Mouse (Mus musculus) embryonic fibroblast, embryonic 13.5 days (primary cell): ENCODE measurements around the gene Fbxo3. TPM values are rescaled to one million over a fixed set of nuclear protein-coding genes. Genes with fewer than 3 reads are reported as not detected.
A peak's percentile ranks its signal among the peaks of the same experiment; 100 is the strongest.
"Not testable (repeated sequence)": the region's sequence is repeated elsewhere in the genome, so short reads cannot be mapped to it uniquely, and the experiment has no call there.

Source experiments
- H3K27ac ChIP-seq: 2 replicates; pipeline ENCODE4 v1.5.1; 2012; ENCODE audit warnings: low read length, control low read depth, inconsistent platforms; ENCODE audit not compliant: insufficient read depth
- H3K4me1 ChIP-seq: 2 replicates; pipeline ENCODE4 v1.6.1; 2011; ENCODE audit warnings: low read length; ENCODE audit not compliant: control insufficient read depth, insufficient read depth
- H3K4me3 ChIP-seq: 2 replicates; pipeline ENCODE4 v1.5.1; 2011; ENCODE audit warnings: mild to moderate bottlenecking, control low read depth, low read length; ENCODE audit not compliant: insufficient read depth
- CTCF ChIP-seq: IDR thresholded peaks from 2 replicates; pipeline ENCODE4 v1.5.1; 2011; ENCODE audit warnings: mild to moderate bottlenecking, control low read depth, low read length, moderate library complexity, borderline replicate concordance; ENCODE audit not compliant: insufficient read depth
- POLR2A ChIP-seq: IDR thresholded peaks from 2 replicates; pipeline ENCODE4 v1.6.1; 2011; ENCODE audit warnings: low read depth, mild to moderate bottlenecking, control low read depth, low read length, moderate library complexity
- polyA plus RNA-seq: library from polyadenylated mRNA; stranded (reverse); fragments of >200 nt; gene quantifications from 2 replicates; pipeline ENCODE4 v1.2.4, GENCODE M21; 2011; ENCODE audit warnings: low read depth; ENCODE audit not compliant: missing spikeins, insufficient read length

Fbxo3 gene
- polyA plus RNA-seq, 1 experiment: 43.5 TPM

DNA sequence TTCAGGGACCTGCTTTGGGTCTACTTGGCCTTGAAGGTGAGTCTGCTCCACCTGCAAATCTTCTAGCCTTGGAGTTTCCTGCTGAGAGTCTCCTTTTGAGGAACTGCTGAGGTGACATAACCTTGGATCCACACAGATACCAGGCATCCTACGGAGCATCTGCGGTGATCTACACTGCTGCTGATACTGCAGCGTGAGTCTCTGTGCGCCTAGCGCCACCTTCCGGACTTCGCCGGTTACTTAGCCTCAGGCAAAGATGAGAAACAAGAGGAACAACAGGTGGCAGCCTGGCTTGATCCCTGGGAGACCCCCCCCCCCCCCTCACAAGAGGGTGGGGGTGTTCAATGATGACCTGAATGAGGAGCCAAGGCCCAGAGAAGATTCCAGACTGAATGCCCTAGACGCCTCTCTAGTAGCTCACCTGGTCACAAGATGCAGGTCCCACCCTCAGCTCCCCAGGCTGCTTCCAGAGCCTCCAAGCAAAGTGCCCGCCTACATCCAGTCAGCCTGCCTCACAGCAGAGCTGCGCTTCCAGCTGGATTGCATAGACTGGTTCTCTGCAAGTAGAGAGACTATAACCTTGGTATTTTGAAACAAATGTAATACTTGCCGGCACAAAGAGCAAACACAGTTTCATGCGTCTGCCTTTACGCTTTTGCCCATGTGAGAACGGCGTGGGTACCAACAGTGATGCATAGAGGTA lies 24.7 kb upstream of the Fbxo3 start:
- Histone ChIP-seq H3K27ac (no peak overlapping the region), H3K4me3 (no peak overlapping the region), H3K4me1 (no peaks in the 10 kb centered on the region)
- no peak for TF ChIP-seq POLR2A
- TF ChIP-seq CTCF: peak; percentile 55; the same call in 1 of the 2 replicates

DNA sequence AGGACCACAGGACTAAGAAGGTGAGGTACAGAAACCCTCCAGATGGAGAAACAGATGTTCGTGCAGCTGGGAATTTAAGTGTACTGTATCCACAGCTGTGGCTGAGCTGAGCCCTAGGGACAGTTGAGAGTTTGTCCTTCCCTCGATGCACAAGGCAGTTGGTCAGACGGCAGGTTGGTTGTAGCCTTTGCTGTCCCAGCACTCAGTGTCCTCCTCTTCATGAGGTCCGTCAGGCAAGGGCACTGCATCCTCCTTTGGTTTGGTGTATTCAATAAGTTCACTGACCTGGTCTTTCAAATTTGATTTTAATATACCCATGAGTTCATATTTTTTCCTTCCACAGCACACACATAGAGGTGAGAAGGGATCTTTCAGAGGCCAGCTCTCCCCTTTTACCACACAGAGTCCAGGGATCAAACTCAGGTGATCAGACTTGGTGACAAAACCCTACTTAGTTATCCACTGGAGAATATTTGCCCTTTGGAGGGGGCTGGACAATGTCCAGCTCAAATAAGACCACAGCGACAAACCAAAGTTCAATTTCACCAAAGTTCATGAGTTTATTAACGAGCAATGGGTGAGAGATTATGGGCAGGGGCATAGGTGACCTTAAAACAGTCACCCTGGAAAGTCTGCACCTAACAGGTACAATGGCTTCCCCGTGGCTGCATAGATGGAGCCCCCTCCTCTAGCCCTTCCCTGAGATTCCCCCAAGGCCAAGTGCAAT lies 19.6 kb upstream of the Fbxo3 start:
- Histone ChIP-seq H3K27ac (no peak overlapping the region), H3K4me1 (no peaks in the 10 kb centered on the region), H3K4me3 (no peak overlapping the region)
- TF ChIP-seq CTCF (no peak), POLR2A (no peak)

DNA sequence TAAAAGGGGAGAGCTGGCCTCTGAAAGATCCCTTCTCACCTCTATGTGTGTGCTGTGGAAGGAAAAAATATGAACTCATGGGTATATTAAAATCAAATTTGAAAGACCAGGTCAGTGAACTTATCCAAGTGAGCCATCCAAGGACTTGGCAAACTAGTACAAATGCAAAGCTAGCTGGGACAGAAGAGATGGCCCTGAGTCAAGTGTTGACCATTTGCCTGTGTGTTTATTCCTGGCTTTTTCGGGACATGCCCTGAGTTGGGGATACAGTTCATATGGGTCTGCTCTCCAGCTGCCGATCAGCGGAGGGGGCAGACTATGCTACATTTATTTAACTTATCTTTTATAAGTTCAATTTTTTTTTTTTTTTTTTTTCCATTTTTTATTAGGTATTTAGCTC lies 18.7 kb upstream of the Fbxo3 start:
- not testable (repeated sequence) for H3K4me3 ChIP-seq, H3K4me1 ChIP-seq, H3K27ac ChIP-seq

DNA sequence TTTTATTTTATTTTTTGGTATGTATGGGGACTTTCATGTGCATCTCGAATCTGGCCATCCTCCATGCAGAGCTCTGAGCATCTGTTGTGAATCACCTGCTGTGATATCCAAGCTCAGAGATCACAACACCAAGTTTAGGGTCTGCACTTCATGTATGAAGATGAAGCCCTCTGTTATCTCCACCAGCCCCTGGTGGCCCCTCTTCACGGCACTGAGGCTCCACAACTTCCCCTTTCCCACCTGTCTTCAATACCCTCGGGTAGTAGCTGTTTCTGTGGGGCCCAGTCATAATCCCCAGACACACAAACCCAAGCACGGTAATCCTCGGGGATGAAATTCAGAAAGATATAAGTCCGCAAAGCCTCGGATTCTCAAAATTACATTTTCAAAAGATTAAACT lies 4.4 kb upstream of the Fbxo3 start:
- Histone ChIP-seq H3K4me1 (no peaks in the 10 kb centered on the region), H3K4me3 (no peak overlapping the region), H3K27ac (no peak overlapping the region)
- TF ChIP-seq CTCF (no peak), POLR2A (no peak)

DNA sequence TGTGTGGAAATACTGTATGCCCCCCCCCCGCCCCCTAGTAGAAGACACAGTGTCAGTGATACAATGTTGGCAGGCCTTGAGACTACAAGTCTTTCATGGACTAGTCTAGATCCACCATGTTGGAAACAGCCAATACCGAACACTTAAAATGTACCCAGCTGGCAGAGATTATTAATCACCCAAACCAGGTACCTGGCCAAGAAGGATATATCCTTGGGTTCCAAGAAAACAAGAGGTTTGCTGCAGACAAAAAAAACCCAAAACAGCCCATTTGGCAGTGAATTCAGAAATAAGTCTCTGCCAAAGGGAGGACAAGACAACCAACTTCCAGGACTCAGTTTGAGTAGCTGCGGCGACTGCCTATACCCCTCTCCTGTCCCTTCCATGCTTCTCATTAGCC lies 2.9 kb upstream of the Fbxo3 start:
- Histone ChIP-seq H3K4me1 (peaks cover 2% of the 10 kb centered on the region), H3K27ac (no peak overlapping the region), H3K4me3 (no peak overlapping the region)
- no peak for TF ChIP-seq POLR2A
- TF ChIP-seq CTCF: no peak

DNA sequence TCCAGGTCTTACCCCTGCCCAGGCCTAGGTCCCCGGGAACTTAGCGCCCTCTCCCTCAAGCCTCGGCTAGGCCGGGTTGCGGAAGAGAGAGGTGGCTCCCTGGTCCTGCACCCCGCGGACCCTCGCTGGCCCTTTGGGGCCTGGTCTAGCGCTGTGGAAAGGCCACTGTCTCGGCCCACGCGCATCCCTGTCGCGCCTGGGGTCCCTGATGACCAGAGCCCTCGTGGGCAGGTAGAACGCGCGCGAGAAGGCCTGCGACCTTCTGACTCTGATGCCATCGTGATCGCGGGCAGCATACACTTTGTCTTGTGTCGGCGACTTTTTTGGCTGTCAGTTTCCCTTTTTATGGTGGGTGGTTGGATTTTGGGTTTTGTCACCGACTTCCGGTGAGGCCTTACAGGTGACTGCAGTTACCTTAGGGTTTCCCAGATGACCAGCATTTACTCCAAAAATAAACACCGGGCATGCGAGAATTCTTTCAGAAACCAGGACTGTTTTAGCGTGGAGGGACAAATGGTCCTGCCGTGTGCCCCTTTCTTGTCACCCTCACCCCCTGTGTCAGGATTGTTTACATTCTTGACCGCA lies 710 bp downstream of the Fbxo3 start, which contains the start of gene 4931422A03Rik:
4931422A03Rik (minus strand) TSS at position 223 of the 585 bp plus-strand sequence.
- TF ChIP-seq CTCF: no peak
- no peak for TF ChIP-seq POLR2A
- Histone ChIP-seq H3K4me3 (peak within 1 kb of the TSS; percentile 88), H3K4me1 (peaks cover 2% of the 10 kb centered on the region), H3K27ac (peak within 1 kb of the TSS; percentile 2; the same call in 1 of the 2 replicates)

DNA sequence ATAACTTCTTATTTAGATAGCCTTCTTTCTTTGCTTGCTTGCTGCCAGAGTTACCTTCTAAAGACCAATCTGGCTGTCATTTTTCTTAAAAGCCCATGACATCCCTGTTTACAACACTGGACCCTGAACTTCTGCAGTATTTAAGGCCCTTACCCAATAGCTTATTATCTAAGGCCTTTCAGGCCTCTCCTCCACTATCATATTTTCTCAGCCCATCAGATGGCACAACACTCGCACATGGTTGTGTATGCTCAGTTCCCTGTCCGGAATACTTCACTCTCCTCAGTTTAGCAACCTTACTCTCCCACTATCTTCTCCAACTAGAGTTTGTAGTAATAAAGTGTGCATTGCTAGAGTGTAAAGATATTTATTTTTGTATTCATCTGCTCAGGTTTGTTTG lies 1.6 kb downstream of the Fbxo3 start:
- Histone ChIP-seq H3K4me1 (peaks cover 2% of the 10 kb centered on the region), H3K27ac (no peak overlapping the region), H3K4me3 (peak overlapping the region; percentile 88)
- TF ChIP-seq POLR2A (no peak), CTCF (no peak)

DNA sequence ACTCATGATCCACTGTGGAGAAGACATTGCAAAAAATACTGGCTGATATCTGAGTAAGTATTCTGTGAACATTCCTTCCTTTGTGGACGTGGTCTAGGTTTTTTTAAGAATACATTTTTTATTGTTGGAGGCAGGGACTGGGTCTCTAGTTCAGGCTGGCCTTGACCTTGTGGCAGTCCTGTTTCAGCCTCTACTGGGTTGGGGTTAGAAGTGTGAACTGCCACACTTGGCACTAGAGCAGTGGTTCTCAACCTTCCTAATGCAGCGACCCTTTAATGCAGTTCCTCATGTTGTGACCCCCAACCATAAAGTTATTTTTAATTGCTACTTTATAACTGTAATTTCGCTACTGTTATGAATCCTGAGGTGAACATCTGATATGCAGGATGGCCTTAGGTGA lies 2.9 kb downstream of the Fbxo3 start:
- Histone ChIP-seq H3K4me3 (no peak overlapping the region), H3K27ac (no peak overlapping the region), H3K4me1 (peaks cover 2% of the 10 kb centered on the region)
- no peak for TF ChIP-seq POLR2A
- TF ChIP-seq CTCF: no peak

DNA sequence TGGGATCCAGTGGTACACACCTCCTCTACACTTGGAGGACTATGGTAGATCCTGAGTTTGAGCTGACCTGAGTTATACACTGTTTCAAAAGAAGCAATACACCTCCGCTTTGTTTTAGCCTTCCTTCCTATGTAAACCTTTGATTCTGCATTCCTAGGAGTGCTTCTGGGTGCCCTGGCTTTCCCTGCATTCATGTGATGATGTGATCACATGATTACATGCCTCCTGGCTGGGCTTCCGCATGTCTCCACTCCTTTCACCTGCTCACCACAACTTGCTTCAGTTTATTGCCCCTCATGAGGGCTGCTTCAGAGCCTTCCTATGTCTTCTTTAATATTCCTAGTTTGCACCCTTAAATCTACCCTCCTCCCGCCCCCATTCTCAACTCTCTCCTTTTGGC lies 4.5 kb downstream of the Fbxo3 start:
- H3K27ac ChIP-seq: no peak overlapping the region
- H3K4me1 ChIP-seq: peaks cover 2% of the 10 kb centered on the region
- no peak for TF ChIP-seq POLR2A
- no peak for TF ChIP-seq CTCF
- no peak overlapping the region for H3K4me3 ChIP-seq
